Mouse (Mus musculus) C2C12 (cell line): ENCODE measurements at regions not wholly inside any gene's neighbourhood (a gene's known extent, or its start where the extent isn't known, plus 50 kb on each side); places are given as distances from the start of the nearest gene placed in this dataset.

Experiments
- H3K27me3 ChIP-seq: one replicate; pipeline ENCODE4 v1.6.1; 2011; ENCODE audit not compliant: control insufficient read depth, insufficient read depth, insufficient read length
- H3K36me3 ChIP-seq: one replicate; pipeline ENCODE4 v1.6.1; 2011; ENCODE audit not compliant: control insufficient read depth, insufficient read depth
- H3K4me3 ChIP-seq: one replicate; pipeline ENCODE4 v1.5.1; 2011; ENCODE audit warnings: mild to moderate bottlenecking, control low read depth; ENCODE audit not compliant: poor library complexity, insufficient read depth, severe bottlenecking
- H3K79me2 ChIP-seq: one replicate; pipeline ENCODE4 v1.6.1; 2011; ENCODE audit not compliant: control insufficient read depth, insufficient read depth
- H3K79me3 ChIP-seq: one replicate; pipeline ENCODE4 v1.6.1; 2011; ENCODE audit warnings: low read depth, control low read depth
- H3ac ChIP-seq: one replicate; pipeline ENCODE3; 2011; ENCODE audit warnings: low read depth; ENCODE audit not compliant: control insufficient read depth, insufficient read length
- CEBPB ChIP-seq: IDR thresholded peaks from one replicate; pipeline ENCODE4 v1.6.1; 2011; ENCODE audit warnings: low read depth, mild to moderate bottlenecking, control low read depth, moderate library complexity
- CTCF ChIP-seq: IDR thresholded peaks from one replicate; pipeline ENCODE4 v1.5.1; 2011; ENCODE audit not compliant: control insufficient read depth, insufficient read depth, insufficient read length
- FOSL1 ChIP-seq: IDR thresholded peaks from one replicate; pipeline ENCODE4 v1.8.0; 2011; ENCODE audit warnings: mild to moderate bottlenecking, low read length; ENCODE audit not compliant: poor library complexity, insufficient read depth, severe bottlenecking
- MAX ChIP-seq: IDR thresholded peaks from one replicate; pipeline ENCODE4 v1.6.1; 2011; ENCODE audit warnings: mild to moderate bottlenecking, control low read depth
- MYOD1 ChIP-seq: IDR thresholded peaks from one replicate; pipeline ENCODE4 v1.6.1; 2011; ENCODE audit warnings: low read depth; ENCODE audit not compliant: control insufficient read depth, insufficient read length
- MYOG ChIP-seq: IDR thresholded peaks from one replicate; pipeline ENCODE4 v1.6.1; 2011; ENCODE audit not compliant: control insufficient read depth, insufficient read length; ENCODE audit errors: extremely low read depth
- USF1 ChIP-seq: IDR thresholded peaks from one replicate; pipeline ENCODE4 v1.6.1; 2011; ENCODE audit warnings: low read depth, mild to moderate bottlenecking, control low read depth, moderate library complexity

- no peak overlapping the region for H3ac ChIP-seq
- no peaks in the 10 kb centered on the region for H3K79me2 ChIP-seq
- no peak overlapping the region for H3K4me3 ChIP-seq
- H3K36me3 ChIP-seq: no peaks in the 10 kb centered on the region
- TF ChIP-seq MYOD1 (no peak), MAX (no peak), CEBPB (no peak), FOSL1 (no peak), CTCF (no peak), MYOG (no peak), USF1 (no peak)
- H3K27me3 ChIP-seq: no peaks in the 10 kb centered on the region
- H3K79me3 ChIP-seq: no peaks in the 10 kb centered on the region
Observed at GRCm38 (mm10) chr19:54498066-54498465, 454.1 kb downstream of the Adra2a start.

GRCm38 (mm10) chr19:54533858-54534257 lies 489.9 kb downstream of the Adra2a start:
- no peaks in the 10 kb centered on the region for H3K27me3 ChIP-seq
- no peak for TF ChIP-seq CTCF
- TF ChIP-seq MAX: no peak
- TF ChIP-seq CEBPB: no peak
- no peak for TF ChIP-seq MYOG
- TF ChIP-seq FOSL1: no peak
- no peak for TF ChIP-seq USF1
- no peak for TF ChIP-seq MYOD1

GRCm38 (mm10) chr19:54555351-54555750 lies 511.4 kb downstream of the Adra2a start:
- H3K79me3 ChIP-seq: no peaks in the 10 kb centered on the region
- peaks cover 4% of the 10 kb centered on the region for H3K27me3 ChIP-seq
- TF ChIP-seq MAX (no peak), USF1 (no peak), CEBPB (no peak), CTCF (no peak), MYOD1 (no peak), FOSL1 (no peak)
- H3ac ChIP-seq: no peak overlapping the region
- no peaks in the 10 kb centered on the region for H3K36me3 ChIP-seq
- H3K79me2 ChIP-seq: no peaks in the 10 kb centered on the region
- no peak overlapping the region for H3K4me3 ChIP-seq

More at GRCm38 (mm10) chr19:54533858-54534257, 489.9 kb downstream of the Adra2a start:
- Histone ChIP-seq H3K4me3 (no peak overlapping the region), H3ac (no peak overlapping the region), H3K79me2 (no peaks in the 10 kb centered on the region), H3K36me3 (no peaks in the 10 kb centered on the region), H3K79me3 (no peaks in the 10 kb centered on the region)

- no peaks in the 10 kb centered on the region for H3K36me3 ChIP-seq
- H3K27me3 ChIP-seq: peaks cover 4% of the 10 kb centered on the region
- H3K79me2 ChIP-seq: no peaks in the 10 kb centered on the region
- H3ac ChIP-seq: no peak overlapping the region
- H3K79me3 ChIP-seq: no peaks in the 10 kb centered on the region
- no peak for TF ChIP-seq CTCF
- TF ChIP-seq USF1: no peak
- no peak for TF ChIP-seq MAX
- TF ChIP-seq MYOG: no peak
- no peak for TF ChIP-seq CEBPB
- no peak for TF ChIP-seq FOSL1
- no peak for TF ChIP-seq MYOD1
- H3K4me3 ChIP-seq: no peak overlapping the region
Observed at GRCm38 (mm10) chr19:54557984-54558383, 514.0 kb downstream of the Adra2a start.

GRCm38 (mm10) chr19:54583574-54583973 lies 539.6 kb downstream of the Adra2a start:
- Histone ChIP-seq H3K79me2 (no peaks in the 10 kb centered on the region), H3K4me3 (no peak overlapping the region), H3ac (no peak overlapping the region), H3K79me3 (no peaks in the 10 kb centered on the region), H3K36me3 (no peaks in the 10 kb centered on the region), H3K27me3 (no peaks in the 10 kb centered on the region)
- TF ChIP-seq CTCF (no peak), MYOD1 (no peak), CEBPB (no peak)

- no peaks in the 10 kb centered on the region for H3K27me3 ChIP-seq
- H3K79me3 ChIP-seq: no peaks in the 10 kb centered on the region
- no peak for TF ChIP-seq MYOG
- no peak for TF ChIP-seq USF1
- TF ChIP-seq CTCF: no peak
- TF ChIP-seq MAX: no peak
- no peak for TF ChIP-seq FOSL1
- TF ChIP-seq CEBPB: no peak
- no peak for TF ChIP-seq MYOD1
- H3ac ChIP-seq: no peak overlapping the region
- H3K79me2 ChIP-seq: no peaks in the 10 kb centered on the region
- no peaks in the 10 kb centered on the region for H3K36me3 ChIP-seq
- H3K4me3 ChIP-seq: no peak overlapping the region
Observed at GRCm38 (mm10) chr19:54584687-54585237, 540.8 kb downstream of the Adra2a start.
